Mouse (Mus musculus) embryo, embryonic 9.5 days (tissue): ENCODE results near the gene Plce1.
"Not testable (repeated sequence)": the region's sequence is repeated elsewhere in the genome, so short reads cannot be mapped to it uniquely, and the experiment has no call there.

Source experiments
- DNase-seq: peaks from one replicate; pipeline ENCODE4 v3.0.0-alpha.2; 2017; ENCODE audit errors: extremely low spot score

Gene Plce1

GRCm38 (mm10) chr19:38488103-38488912 is 7.4 kb downstream of the Plce1 start:
- DNase-seq: no peak

- no peak for DNase-seq
Measured at GRCm38 (mm10) chr19:38498233-38498632, 17.3 kb downstream of the Plce1 start.

GRCm38 (mm10) chr19:38504597-38504996 is 23.7 kb downstream of the Plce1 start:
- DNase-seq: no peak

- DNase-seq: no peak
Measured at GRCm38 (mm10) chr19:38506131-38506530, 25.2 kb downstream of the Plce1 start.

- no peak for DNase-seq
Measured at GRCm38 (mm10) chr19:38507251-38507965, 26.5 kb downstream of the Plce1 start.

GRCm38 (mm10) chr19:38507966-38508625 is 27.2 kb downstream of the Plce1 start:
- no peak for DNase-seq

- no peak for DNase-seq
Measured at GRCm38 (mm10) chr19:38514417-38515184, 33.7 kb downstream of the Plce1 start.

- peak; percentile 22 for DNase-seq
Measured at GRCm38 (mm10) chr19:38526855-38527254, 45.9 kb downstream of the Plce1 start.

- no peak for DNase-seq
Measured at GRCm38 (mm10) chr19:38527475-38527874, 46.6 kb downstream of the Plce1 start.

GRCm38 (mm10) chr19:38533230-38533629 is 52.3 kb downstream of the Plce1 start:
- DNase-seq: no peak

GRCm38 (mm10) chr19:38539338-38539737 is 58.4 kb downstream of the Plce1 start:
- DNase-seq: no peak

GRCm38 (mm10) chr19:38540549-38540948 is 59.6 kb downstream of the Plce1 start:
- no peak for DNase-seq

- DNase-seq: no peak
Measured at GRCm38 (mm10) chr19:38549487-38550058, 68.7 kb downstream of the Plce1 start.

GRCm38 (mm10) chr19:38553551-38553950 is 72.6 kb downstream of the Plce1 start:
- no peak for DNase-seq

GRCm38 (mm10) chr19:38555399-38555798 is 74.5 kb downstream of the Plce1 start:
- DNase-seq: no peak

- peak; percentile 33 for DNase-seq
Measured at GRCm38 (mm10) chr19:38558816-38559215, 77.9 kb downstream of the Plce1 start.

- DNase-seq: not testable (repeated sequence)
Measured at GRCm38 (mm10) chr19:38561887-38562286, 81.0 kb downstream of the Plce1 start.

- no peak for DNase-seq
Measured at GRCm38 (mm10) chr19:38566156-38566555, 85.2 kb downstream of the Plce1 start.

- DNase-seq: peak; percentile 7
Measured at GRCm38 (mm10) chr19:38566752-38567151, 85.8 kb downstream of the Plce1 start.

- DNase-seq: no peak
Measured at GRCm38 (mm10) chr19:38567331-38567730, 86.4 kb downstream of the Plce1 start.

- DNase-seq: peak; percentile 7
Measured at GRCm38 (mm10) chr19:38578554-38579146, 97.7 kb downstream of the Plce1 start.
